Mouse (Mus musculus) testis, adult 2 months (tissue): ENCODE results near the gene H2afy2. TPM values are rescaled to one million over a fixed set of nuclear protein-coding genes. Genes with fewer than 3 reads are reported as not detected.

ENCODE experiments used
- H3K27ac ChIP-seq: fragments of 200-500 bp; 2 replicates; pipeline ENCODE4 v1.5.1; 2012; ENCODE audit warnings: low read depth, low read length; ENCODE audit not compliant: control insufficient read depth, insufficient read depth
- H3K27me3 ChIP-seq: fragments of 200-500 bp; 2 replicates; pipeline ENCODE4 v1.6.1; 2012; ENCODE audit warnings: mild to moderate bottlenecking, low read length, moderate library complexity; ENCODE audit not compliant: control insufficient read depth, insufficient read depth
- H3K36me3 ChIP-seq: fragments of 200-500 bp; 2 replicates; pipeline ENCODE4 v1.6.1; 2012; ENCODE audit warnings: mild to moderate bottlenecking, low read length; ENCODE audit not compliant: control insufficient read depth, insufficient read depth
- H3K4me1 ChIP-seq: fragments of 200-500 bp; 2 replicates; pipeline ENCODE4 v1.6.1; 2012; ENCODE audit warnings: low read length; ENCODE audit not compliant: control insufficient read depth, insufficient read depth
- H3K4me3 ChIP-seq: fragments of 200-500 bp; 2 replicates; pipeline ENCODE4 v1.5.1; 2012; ENCODE audit warnings: low read depth, mild to moderate bottlenecking, low read length, moderate library complexity, mixed read lengths; ENCODE audit not compliant: control insufficient read depth
- CTCF ChIP-seq: fragments of 200-500 bp; IDR thresholded peaks from 2 replicates; pipeline ENCODE4 v1.5.1; 2012; ENCODE audit warnings: low read depth, mild to moderate bottlenecking, inconsistent platforms, low read length, moderate library complexity; ENCODE audit not compliant: control insufficient read depth, insufficient read depth, insufficient replicate concordance
- POLR2A ChIP-seq: fragments of 200-500 bp; IDR thresholded peaks from 2 replicates; pipeline ENCODE4 v1.6.1; 2012; ENCODE audit warnings: low read depth, mild to moderate bottlenecking, inconsistent platforms, low read length, moderate library complexity; ENCODE audit not compliant: control insufficient read depth
- polyA plus RNA-seq: library from polyadenylated mRNA; depleted of rRNA; stranded (reverse); fragments of >200 nt; gene quantifications from 2 replicates; pipeline ENCODE4 v1.2.3, GENCODE M21; 2012; rRNA removed

The H2afy2 gene
- 2.8 and 3.8 TPM in 2 replicates for polyA plus RNA-seq

DNA sequence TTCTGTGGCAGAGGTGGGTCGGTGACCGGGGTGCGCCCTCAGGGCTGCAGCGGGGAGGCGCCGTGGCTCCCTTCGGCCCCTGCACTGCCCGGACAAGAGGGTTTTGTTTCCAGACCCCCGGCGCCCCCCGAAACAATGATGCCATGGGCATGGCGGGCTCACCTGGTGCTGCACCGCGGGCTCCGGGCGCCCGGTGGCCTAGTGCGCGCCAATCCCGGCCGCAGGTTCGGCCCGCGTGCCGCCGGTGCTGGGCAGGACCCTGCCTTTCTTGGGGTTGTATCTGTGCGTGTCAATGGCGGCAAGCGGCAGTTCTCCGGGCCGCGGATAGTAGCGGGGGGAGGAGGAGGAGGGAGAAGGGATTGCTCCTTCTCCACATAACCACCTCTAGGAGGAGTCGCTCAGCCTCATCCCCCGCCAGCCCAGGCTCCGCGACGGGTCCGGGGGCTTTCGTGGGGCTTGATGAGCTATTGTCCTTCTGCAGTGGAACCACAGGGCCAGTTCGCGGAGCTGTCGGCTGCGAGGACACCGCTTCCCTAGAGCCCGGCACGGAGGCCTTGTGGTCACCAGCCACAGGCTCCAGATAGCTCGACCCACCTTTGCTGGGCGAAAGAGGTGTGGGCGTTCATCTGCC lies at the start of gene H2afy2:
H2afy2 (minus strand) TSS at position 527 of the 631 bp plus-strand sequence.
- Histone ChIP-seq H3K27me3 (peaks cover 4% of the 10 kb centered on the region), H3K36me3 (no peaks in the 10 kb centered on the region), H3K4me3 (peak within 1 kb of the TSS; percentile 67), H3K27ac (no peak within 1 kb of the TSS), H3K4me1 (peaks cover 7% of the 10 kb centered on the region)
- no peak for TF ChIP-seq POLR2A
- TF ChIP-seq CTCF, result no peak

GRCm38 (mm10) chr10:61832713-61833112 lies 48.8 kb upstream of the H2afy2 start:
- H3K4me1 ChIP-seq, result peaks cover 6% of the 10 kb centered on the region
- no peak overlapping the region for H3K4me3 ChIP-seq
- TF ChIP-seq POLR2A, result no peak
- no peak for TF ChIP-seq CTCF
- no peaks in the 10 kb centered on the region for H3K27me3 ChIP-seq
- H3K36me3 ChIP-seq, result no peaks in the 10 kb centered on the region
- H3K27ac ChIP-seq, result peak overlapping the region; percentile 64

DNA sequence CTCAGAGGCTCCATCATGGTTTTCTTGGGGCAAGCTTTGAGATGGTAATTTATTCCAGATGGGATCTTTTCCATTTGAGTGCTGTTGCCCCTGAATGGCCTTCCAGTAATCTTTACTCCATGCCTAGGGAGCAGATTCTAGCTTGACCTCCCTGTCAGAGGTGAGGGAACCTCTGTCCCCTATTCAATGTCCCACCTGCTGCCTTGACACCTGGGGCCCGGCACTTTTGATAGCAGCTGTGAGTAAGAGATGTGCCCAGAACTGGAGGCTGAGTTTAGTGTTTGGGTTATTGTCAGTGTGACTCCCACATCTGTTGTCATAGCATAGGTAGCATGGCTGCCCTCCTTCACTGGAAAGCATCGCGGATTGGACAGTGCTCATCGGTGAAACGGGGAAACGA lies 47.8 kb upstream of the H2afy2 start:
- H3K27ac ChIP-seq, result peak overlapping the region; percentile 3; the same call in 1 of the 2 replicates
- no peaks in the 10 kb centered on the region for H3K27me3 ChIP-seq
- no peaks in the 10 kb centered on the region for H3K36me3 ChIP-seq
- TF ChIP-seq CTCF (no peak), POLR2A (no peak)
- peaks cover 8% of the 10 kb centered on the region for H3K4me1 ChIP-seq
- H3K4me3 ChIP-seq, result no peak overlapping the region

GRCm38 (mm10) chr10:61831251-61831650 lies 47.3 kb upstream of the H2afy2 start:
- Histone ChIP-seq H3K4me1 (peaks cover 11% of the 10 kb centered on the region), H3K27me3 (no peaks in the 10 kb centered on the region), H3K27ac (no peak overlapping the region), H3K36me3 (no peaks in the 10 kb centered on the region), H3K4me3 (no peak overlapping the region)
- TF ChIP-seq CTCF (no peak), POLR2A (no peak)

GRCm38 (mm10) chr10:61830817-61831216 lies 46.9 kb upstream of the H2afy2 start:
- TF ChIP-seq POLR2A (no peak), CTCF (no peak)
- Histone ChIP-seq H3K36me3 (no peaks in the 10 kb centered on the region), H3K27me3 (no peaks in the 10 kb centered on the region), H3K27ac (no peak overlapping the region), H3K4me3 (no peak overlapping the region), H3K4me1 (peaks cover 11% of the 10 kb centered on the region)

DNA sequence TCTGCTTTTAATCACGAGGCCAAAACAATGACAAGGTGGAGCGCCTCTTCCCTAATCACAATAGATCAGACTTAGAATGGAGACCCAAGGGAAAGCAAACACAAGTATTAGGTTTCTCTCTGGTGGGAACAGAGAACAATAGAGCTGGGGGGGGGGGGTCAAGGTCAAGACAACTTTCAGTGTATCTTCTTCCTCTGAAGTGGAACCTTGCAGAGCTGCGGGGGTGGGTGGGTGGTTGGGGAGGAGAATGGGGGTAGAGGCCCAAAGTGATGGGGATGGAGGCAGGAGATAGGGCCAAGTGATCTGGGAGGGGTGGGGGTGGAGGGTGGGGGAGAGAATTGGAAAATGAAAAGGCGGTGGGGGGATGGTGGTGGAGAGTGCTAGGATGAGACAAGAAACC lies 45.1 kb upstream of the H2afy2 start:
- peaks cover 11% of the 10 kb centered on the region for H3K4me1 ChIP-seq
- no peak overlapping the region for H3K27ac ChIP-seq
- H3K27me3 ChIP-seq, result no peaks in the 10 kb centered on the region
- H3K36me3 ChIP-seq, result no peaks in the 10 kb centered on the region
- no peak overlapping the region for H3K4me3 ChIP-seq
- TF ChIP-seq POLR2A, result no peak
- TF ChIP-seq CTCF, result no peak

GRCm38 (mm10) chr10:61827950-61828936 lies 44.3 kb upstream of the H2afy2 start:
- Histone ChIP-seq H3K4me3 (no peak overlapping the region), H3K27me3 (no peaks in the 10 kb centered on the region), H3K36me3 (no peaks in the 10 kb centered on the region), H3K27ac (no peak overlapping the region), H3K4me1 (peaks cover 11% of the 10 kb centered on the region)
- TF ChIP-seq POLR2A (no peak), CTCF (no peak)
